Mouse (Mus musculus) stomach, postnatal 0 days (tissue): ENCODE data around the gene Rhof. TPM values are rescaled to one million over a fixed set of nuclear protein-coding genes. Genes with fewer than 3 reads are reported as not detected.

Experiments used
- ATAC-seq: fragments of 200-750 bp; cut with Nextera tagmentation; 2 replicates; pipeline ENCODE4 v1.8.0; 2017; ENCODE audit not compliant: low FRiP score, low TSS enrichment
- DNase-seq: peaks from one replicate; pipeline ENCODE4 v3.0.0-alpha.2; 2016; ENCODE audit warnings: low spot score
- H3K27ac ChIP-seq: fragments of 300-500 bp; sonication (generic); replicated peaks from 2 replicates; pipeline ENCODE4 v1.5.1; 2014; ENCODE audit warnings: mild to moderate bottlenecking, control low read depth
- H3K27me3 ChIP-seq: fragments of 300-500 bp; sonication (generic); 2 replicates; pipeline ENCODE4 v1.6.1; 2014; ENCODE audit warnings: low read length; ENCODE audit not compliant: control insufficient read depth, insufficient read depth
- H3K36me3 ChIP-seq: fragments of 300-500 bp; sonication (generic); 2 replicates; pipeline ENCODE4 v1.6.1; 2014; ENCODE audit warnings: low read length, mixed read lengths; ENCODE audit not compliant: control insufficient read depth, insufficient read depth
- H3K4me1 ChIP-seq: fragments of 300-500 bp; sonication (generic); replicated peaks from 2 replicates; pipeline ENCODE4 v1.6.1; 2014; ENCODE audit warnings: antibody characterized with exemption; ENCODE audit not compliant: control insufficient read depth, insufficient read depth
- H3K4me2 ChIP-seq: fragments of 300-500 bp; sonication (generic); replicated peaks from 2 replicates; pipeline ENCODE4 v1.6.1; 2014; ENCODE audit warnings: low read depth, mild to moderate bottlenecking, control low read depth, moderate library complexity
- H3K4me3 ChIP-seq: fragments of 300-500 bp; sonication (generic); 2 replicates; pipeline ENCODE4 v1.5.1; 2014; ENCODE audit warnings: low read depth, low read length, control low read depth
- H3K9ac ChIP-seq: fragments of 300-500 bp; sonication (generic); 2 replicates; pipeline ENCODE4 v1.6.1; 2014; ENCODE audit warnings: mild to moderate bottlenecking, low read length, control low read depth, mixed read lengths
- H3K9me3 ChIP-seq: fragments of 300-500 bp; sonication (generic); 2 replicates; pipeline ENCODE4 v1.6.1; 2016; ENCODE audit warnings: low read length; ENCODE audit not compliant: control insufficient read depth
- CTCF ChIP-seq: IDR thresholded peaks from 2 replicates; pipeline ENCODE4 v1.5.1; 2016; ENCODE audit warnings: antibody characterized with exemption, low read depth, mild to moderate bottlenecking, moderate library complexity
- EP300 ChIP-seq: optimal IDR thresholded peaks from 2 replicates; pipeline ENCODE3; 2016; ENCODE audit warnings: antibody characterized with exemption
- WGBS: fragments of 180-500 bp; shearing (Covaris S2); extraction: QIAGEN DNeasy Blood & Tissue Kit; methylation state at CpG from one replicate; pipeline ENCODE4 v1.1.7; 2014; 5-methylcytosine and 5-hydroxymethylcytosine counted together
- polyA plus RNA-seq: library from polyadenylated mRNA; unstranded; fragments of >200 nt; fragmentation: Nextera tagmentation; extraction: Ambion mirVana; gene quantifications from 2 replicates; pipeline ENCODE4 v1.2.1, GENCODE M21; 2015

Rhof gene
- polyA plus RNA-seq, 1 experiment from 2014 or later: 18.6 TPM

DNA sequence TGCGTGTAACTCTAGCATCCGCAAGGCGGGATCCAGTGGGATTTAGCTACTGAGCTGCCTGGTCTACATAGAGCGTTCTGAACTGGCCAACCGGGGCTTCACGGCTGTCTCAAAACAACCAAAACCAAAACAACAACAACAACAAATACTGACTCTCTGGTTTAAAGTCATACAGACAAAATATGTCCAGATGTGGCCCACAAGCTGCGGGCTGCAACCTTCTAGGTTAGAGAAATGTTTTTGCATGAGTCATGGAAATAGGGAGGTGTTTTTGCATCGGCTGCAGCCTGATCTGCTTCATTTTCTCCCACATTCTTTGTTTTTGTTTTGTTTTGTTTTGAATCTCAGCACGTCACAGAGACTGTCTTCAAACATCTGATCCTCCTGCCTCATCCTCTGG, 37.9 kb upstream of the Rhof start:
- no peak for DNase-seq
- Histone ChIP-seq H3K27me3 (no peaks in the 10 kb centered on the region), H3K9ac (no peak overlapping the region), H3K4me3 (no peak overlapping the region), H3K27ac (no peak overlapping the region), H3K4me1 (no peaks in the 10 kb centered on the region; the same call in 1 of the 2 replicates), H3K4me2 (no peak overlapping the region), H3K36me3 (peaks cover 14% of the 10 kb centered on the region), H3K9me3 (no peaks in the 10 kb centered on the region)
- 73% methylated on average over 9 of the region's 9 CpGs for WGBS
- TF ChIP-seq EP300 (no peak), CTCF (no peak)
- no peak for ATAC-seq

DNA sequence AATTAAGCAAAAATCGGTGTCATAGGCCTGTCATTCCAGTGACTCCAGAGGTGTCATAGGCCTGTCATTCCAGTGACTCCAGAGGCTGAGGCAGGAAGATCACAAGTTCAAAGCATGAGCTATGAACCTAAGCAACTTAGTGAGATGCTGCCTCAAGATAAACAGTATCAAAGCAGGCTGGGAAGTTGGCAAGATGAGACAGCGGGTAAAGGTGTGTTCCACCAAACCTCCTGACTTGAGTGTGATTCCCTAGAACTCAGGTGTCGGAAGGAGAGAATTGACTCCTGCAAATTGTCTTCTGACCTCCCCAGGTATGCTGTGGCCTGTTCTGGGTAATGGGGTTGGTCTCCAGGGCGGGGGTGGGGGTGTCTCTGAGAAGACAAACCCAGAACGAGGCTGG, 36.8 kb upstream of the Rhof start, which contains the start of gene Psmd9:
TSS of gene Psmd9 (plus strand) at position 130 of the 400 bp plus-strand sequence.
- H3K27me3 ChIP-seq: no peaks in the 10 kb centered on the region
- peaks cover 17% of the 10 kb centered on the region for H3K36me3 ChIP-seq
- ATAC-seq: no peak
- DNase-seq: no peak
- no peak for TF ChIP-seq EP300
- no peak for TF ChIP-seq CTCF
- H3K9ac ChIP-seq: no peak within 1 kb of the TSS
- no peak within 1 kb of the TSS for H3K27ac ChIP-seq
- H3K4me2 ChIP-seq: no peak within 1 kb of the TSS
- no peaks in the 10 kb centered on the region; the same call in 1 of the 2 replicates for H3K4me1 ChIP-seq
- 84% methylated on average over 5 of the region's 5 CpGs for WGBS
- H3K9me3 ChIP-seq: no peaks in the 10 kb centered on the region
- H3K4me3 ChIP-seq: no peak within 1 kb of the TSS

DNA sequence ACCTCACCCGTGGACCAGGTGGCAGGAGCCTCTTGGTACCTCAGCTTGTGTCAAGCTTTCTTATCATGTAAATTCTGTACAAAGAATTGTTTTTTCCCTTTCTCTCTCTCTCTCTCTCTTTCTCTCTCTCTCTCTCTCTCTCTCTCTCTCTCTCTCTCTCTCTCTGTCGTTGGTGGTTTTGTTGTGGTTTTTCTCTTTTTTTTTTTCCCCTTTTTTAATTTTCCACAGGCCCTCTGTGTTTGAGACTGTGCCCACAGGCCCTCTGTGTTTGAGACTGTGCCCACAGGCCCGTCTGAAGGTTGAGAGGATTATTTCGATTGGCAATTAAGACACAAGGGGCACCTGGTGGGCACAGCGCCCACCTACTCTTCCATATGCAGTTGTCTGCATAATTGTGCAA, 35.1 kb upstream of the Rhof start:
- H3K9me3 ChIP-seq: no peaks in the 10 kb centered on the region
- H3K27me3 ChIP-seq: no peaks in the 10 kb centered on the region
- no peak overlapping the region for H3K9ac ChIP-seq
- peaks cover 32% of the 10 kb centered on the region for H3K36me3 ChIP-seq
- H3K4me3 ChIP-seq: no peak overlapping the region
- DNase-seq: no peak
- H3K4me2 ChIP-seq: no peak overlapping the region
- H3K4me1 ChIP-seq: no peaks in the 10 kb centered on the region; the same call in 1 of the 2 replicates
- no peak overlapping the region for H3K27ac ChIP-seq
- 56% methylated on average over 5 of the region's 5 CpGs for WGBS
- TF ChIP-seq CTCF (no peak), EP300 (no peak)
- ATAC-seq: no peak

DNA sequence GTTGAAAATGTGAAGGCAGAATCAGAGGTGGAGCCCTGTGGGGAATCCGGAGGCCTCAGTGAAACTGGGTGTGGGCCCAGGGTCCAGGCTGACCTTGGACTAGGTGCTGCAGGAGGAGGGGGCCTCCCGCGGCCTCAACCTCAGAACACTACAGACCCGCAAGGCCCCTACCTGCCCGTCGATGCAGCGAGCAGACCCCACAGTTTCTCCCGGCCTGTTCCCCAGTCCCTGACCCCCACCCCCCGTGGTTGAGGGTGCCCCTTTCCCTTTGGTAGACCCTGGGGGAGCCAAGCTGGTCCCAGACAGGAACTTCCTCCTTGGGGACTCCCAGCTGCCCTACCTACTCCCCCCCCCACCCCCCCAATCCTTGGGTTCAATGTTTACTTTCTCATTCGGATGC, 33.9 kb upstream of the Rhof start:
- no peaks in the 10 kb centered on the region for H3K9me3 ChIP-seq
- TF ChIP-seq EP300 (no peak), CTCF (no peak)
- no peak overlapping the region for H3K4me2 ChIP-seq
- WGBS: 76% methylated on average over 10 of the region's 10 CpGs
- H3K27me3 ChIP-seq: no peaks in the 10 kb centered on the region
- no peak overlapping the region for H3K27ac ChIP-seq
- no peak overlapping the region for H3K9ac ChIP-seq
- H3K4me3 ChIP-seq: no peak overlapping the region
- ATAC-seq (no peak), DNase-seq (no peak)
- H3K4me1 ChIP-seq: no peaks in the 10 kb centered on the region
- peaks cover 36% of the 10 kb centered on the region for H3K36me3 ChIP-seq

DNA sequence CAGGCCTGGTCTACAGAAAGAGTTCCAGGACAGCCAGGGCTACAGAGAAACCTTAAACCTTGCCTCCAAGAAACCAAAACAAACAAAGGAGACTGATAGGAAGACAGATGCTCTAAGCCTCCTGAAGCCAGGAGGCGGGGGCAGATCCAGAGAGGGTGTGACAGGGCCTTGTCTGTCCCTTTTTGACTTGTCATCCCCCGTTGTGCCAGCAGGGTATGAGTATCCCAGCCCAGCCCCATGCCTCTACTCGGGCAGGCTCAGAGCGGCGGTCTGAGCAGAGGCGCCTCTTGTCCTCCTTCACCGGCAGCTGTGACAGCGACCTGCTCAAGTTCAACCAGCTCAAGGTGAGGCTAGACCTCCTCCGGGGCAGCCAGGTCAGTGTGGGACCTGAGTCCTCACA, 30.4 kb upstream of the Rhof start:
- WGBS: 77% methylated on average over 9 of the region's 9 CpGs
- Histone ChIP-seq H3K4me1 (no peaks in the 10 kb centered on the region), H3K27ac (no peak overlapping the region), H3K4me2 (no peak overlapping the region), H3K36me3 (peaks cover 63% of the 10 kb centered on the region), H3K4me3 (no peak overlapping the region), H3K9me3 (no peaks in the 10 kb centered on the region), H3K9ac (no peak overlapping the region), H3K27me3 (no peaks in the 10 kb centered on the region)
- DNase-seq (no peak), ATAC-seq (0 out of 2 replicates have a peak, but pooled peaks have one; percentile 27)
- TF ChIP-seq EP300: no peak
- TF ChIP-seq CTCF: no peak

DNA sequence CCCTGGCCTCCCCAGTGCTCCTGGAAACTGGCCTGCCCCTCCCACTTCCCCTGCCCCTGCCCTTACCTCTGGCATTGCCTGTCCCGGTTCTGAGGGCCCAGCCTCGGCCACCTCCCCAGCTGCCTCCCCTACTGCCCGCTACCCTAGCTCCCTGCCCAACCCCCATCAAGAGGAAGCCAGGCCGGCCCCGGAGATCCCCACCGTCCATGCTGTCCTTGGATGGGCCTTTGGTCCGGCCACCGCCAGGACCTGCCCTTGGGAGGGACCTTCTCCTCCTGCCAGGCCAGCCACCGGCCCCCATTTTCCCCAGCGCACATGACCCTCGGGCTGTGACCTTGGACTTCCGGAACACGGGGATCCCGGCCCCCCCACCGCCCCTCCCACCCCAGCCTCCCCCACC, 27.8 kb upstream of the Rhof start:
- no peak for ATAC-seq
- 91% methylated on average over 13 of the region's 15 CpGs for WGBS
- H3K4me2 ChIP-seq: no peak overlapping the region

More for the DNA sequence above, 27.8 kb upstream of the Rhof start:
- DNase-seq: no peak
- no peaks in the 10 kb centered on the region for H3K27me3 ChIP-seq
- no peak overlapping the region for H3K27ac ChIP-seq
- no peaks in the 10 kb centered on the region for H3K9me3 ChIP-seq
- TF ChIP-seq EP300 (no peak), CTCF (no peak)
- H3K9ac ChIP-seq: no peak overlapping the region
- H3K36me3 ChIP-seq: peaks cover 59% of the 10 kb centered on the region
- H3K4me3 ChIP-seq: no peak overlapping the region
- H3K4me1 ChIP-seq: no peaks in the 10 kb centered on the region
